Mouse (Mus musculus) heart, postnatal 0 days (tissue): ENCODE data around the gene Gpc5. TPM values are rescaled to one million over a fixed set of nuclear protein-coding genes. Genes with fewer than 3 reads are reported as not detected.

Experiments
- ATAC-seq: fragments of 200-750 bp; cut with Nextera tagmentation; 2 replicates; pipeline ENCODE4 v1.8.0; 2017; ENCODE audit warnings: low read depth, moderate number of reproducible peaks, moderate library complexity; ENCODE audit not compliant: insufficient read depth
- DNase-seq: peaks from one replicate; pipeline ENCODE4 v3.0.0-alpha.2; 2016; ENCODE audit warnings: low spot score
- H3K27ac ChIP-seq: fragments of 300-500 bp; sonication (generic); 2 replicates; pipeline ENCODE4 v1.5.1; 2014; ENCODE audit warnings: low read depth, mild to moderate bottlenecking
- H3K27me3 ChIP-seq: fragments of 300-500 bp; sonication (generic); 2 replicates; pipeline ENCODE4 v1.6.1; 2014; ENCODE audit warnings: low read length, mixed read lengths; ENCODE audit not compliant: control insufficient read depth, insufficient read depth
- H3K36me3 ChIP-seq: fragments of 300-500 bp; sonication (generic); replicated peaks from 2 replicates; pipeline ENCODE4 v1.6.1; 2014; ENCODE audit warnings: low read length, mixed read lengths; ENCODE audit not compliant: control insufficient read depth, insufficient read depth
- H3K4me1 ChIP-seq: fragments of 300-500 bp; sonication (generic); 2 replicates; pipeline ENCODE4 v1.6.1; 2014; ENCODE audit warnings: antibody characterized with exemption; ENCODE audit not compliant: control insufficient read depth, insufficient read depth
- H3K4me2 ChIP-seq: fragments of 300-500 bp; sonication (generic); 2 replicates; pipeline ENCODE4 v1.6.1; 2014; ENCODE audit warnings: low read depth, mild to moderate bottlenecking, low read length, moderate library complexity
- H3K4me3 ChIP-seq: fragments of 300-500 bp; sonication (generic); 2 replicates; pipeline ENCODE4 v1.5.1; 2014; ENCODE audit warnings: low read depth, low read length
- H3K9ac ChIP-seq: fragments of 300-500 bp; sonication (generic); replicated peaks from 2 replicates; pipeline ENCODE4 v1.6.1; 2014; ENCODE audit warnings: low read depth, low read length, mixed read lengths
- H3K9me3 ChIP-seq: fragments of 300-500 bp; sonication (generic); replicated peaks from 2 replicates; pipeline ENCODE4 v1.6.1; 2016; ENCODE audit warnings: low read length; ENCODE audit not compliant: control insufficient read depth
- CTCF ChIP-seq: IDR thresholded peaks from 2 replicates; pipeline ENCODE4 v1.5.1; 2016; ENCODE audit warnings: antibody characterized with exemption, control low read depth, low read depth
- EP300 ChIP-seq: IDR thresholded peaks from 2 replicates; pipeline ENCODE4 v1.6.1; 2016; ENCODE audit warnings: antibody characterized with exemption, low read depth
- WGBS: fragments of 180-500 bp; shearing (Covaris S2); extraction: QIAGEN DNeasy Blood & Tissue Kit; methylation state at CpG from one replicate; pipeline ENCODE4 v1.1.7; 2014; 5-methylcytosine and 5-hydroxymethylcytosine counted together
- polyA plus RNA-seq: library from polyadenylated mRNA; unstranded; fragments of >200 nt; fragmentation: Nextera tagmentation; extraction: Ambion mirVana; gene quantifications from 2 replicates; pipeline ENCODE4 v1.2.1, GENCODE M21; 2015
- total RNA-seq: library from RNA; depleted of rRNA; stranded (reverse); fragments of >200 nt; gene quantifications from 2 replicates; pipeline ENCODE4 v1.2.3, GENCODE M21; 2014; ENCODE audit warnings: low replicate concordance

The Gpc5 gene
- total and polyA plus RNA-seq, 2 experiments from 2014 or later = not detected

DNA sequence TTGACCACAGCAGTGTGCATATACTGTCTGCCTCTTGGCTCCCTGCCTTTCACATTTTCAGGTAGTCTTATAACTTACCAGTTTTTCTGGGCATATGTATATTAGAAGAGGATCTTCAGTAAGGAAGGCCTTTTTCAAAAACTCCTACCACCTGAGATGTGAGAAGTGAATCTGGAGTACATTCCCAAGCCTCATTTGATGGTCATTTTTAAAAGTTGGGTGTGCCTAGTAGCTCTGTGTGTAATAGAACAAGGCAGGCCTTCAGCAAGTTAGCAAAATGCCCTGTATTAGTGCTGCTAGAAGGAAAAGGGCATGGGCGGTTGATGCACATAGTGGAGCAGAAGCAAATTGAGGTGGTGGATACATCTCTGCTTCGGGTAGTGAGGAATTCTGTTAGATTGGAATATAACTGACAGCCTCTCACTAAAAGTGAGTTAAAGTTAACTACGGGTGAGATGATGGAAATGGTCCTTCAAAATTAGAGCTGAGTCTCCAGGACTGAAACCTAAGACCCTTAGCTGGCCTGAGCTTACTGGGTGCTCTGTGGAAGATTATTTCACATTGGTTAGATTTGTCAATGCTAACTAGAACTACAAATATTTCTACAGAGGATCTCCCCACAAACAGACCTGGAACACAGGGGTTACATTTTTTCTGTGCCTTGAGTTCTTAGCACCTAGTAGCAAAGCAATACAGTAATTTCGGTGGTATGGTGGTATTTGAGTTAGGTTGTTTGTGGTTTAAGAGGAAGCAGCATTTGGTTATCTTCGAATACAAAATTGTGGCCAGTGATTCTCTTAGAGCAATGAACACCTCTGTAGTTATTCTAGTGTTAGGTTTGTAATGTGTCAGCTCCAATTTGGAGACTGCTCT lies 43.8 kb upstream of the Gpc5 start:
- 62% methylated on average over 5 of the region's 5 CpGs for WGBS
- peaks cover 38% of the 10 kb centered on the region for H3K36me3 ChIP-seq

DNA sequence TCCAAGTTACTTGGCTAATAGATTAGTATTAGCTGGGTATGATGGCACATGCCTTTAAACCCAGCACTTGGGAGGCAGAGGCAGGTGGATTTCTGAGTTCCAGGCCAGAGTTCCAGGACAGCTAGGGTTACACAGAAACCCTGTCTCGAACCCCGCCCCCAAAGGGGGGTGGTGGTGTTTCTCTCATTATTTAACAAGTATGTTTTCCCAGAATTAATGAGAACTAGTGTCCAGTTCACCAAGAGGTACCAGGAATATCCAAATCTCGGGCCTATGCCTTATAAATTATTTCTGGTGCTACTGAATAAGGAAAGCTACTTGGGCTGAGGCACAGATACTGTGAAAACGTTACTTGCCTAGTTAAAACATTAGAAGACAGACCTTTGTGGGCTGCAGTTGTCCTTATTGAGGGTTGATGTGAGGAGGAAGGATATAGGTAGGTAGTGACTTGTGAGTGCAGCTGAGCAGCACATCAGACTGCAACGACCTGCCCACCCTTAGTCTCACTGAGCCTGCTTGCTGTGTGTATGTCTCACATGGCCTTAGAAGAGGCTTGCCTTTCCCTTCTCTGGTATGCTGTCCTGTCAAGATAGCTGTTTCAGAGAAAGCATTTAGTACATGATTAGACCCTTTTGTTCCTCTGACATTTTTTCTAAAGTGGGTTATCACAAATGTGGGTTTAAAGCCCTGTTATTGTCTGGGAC lies 43.0 kb upstream of the Gpc5 start:
- DNase-seq (no peak), ATAC-seq (no peak)
- Histone ChIP-seq H3K4me1 (no peaks in the 10 kb centered on the region), H3K4me3 (no peak overlapping the region), H3K9ac (no peak overlapping the region), H3K27ac (no peak overlapping the region), H3K4me2 (no peak overlapping the region), H3K9me3 (no peaks in the 10 kb centered on the region), H3K27me3 (no peaks in the 10 kb centered on the region), H3K36me3 (peaks cover 31% of the 10 kb centered on the region)
- 48% methylated on average over 5 of the region's 5 CpGs for WGBS
- TF ChIP-seq CTCF (no peak), EP300 (no peak)

More for the DNA sequence above, 43.8 kb upstream of the Gpc5 start:
- Histone ChIP-seq H3K9me3 (no peaks in the 10 kb centered on the region), H3K27me3 (no peaks in the 10 kb centered on the region), H3K4me3 (no peak overlapping the region), H3K9ac (no peak overlapping the region), H3K27ac (no peak overlapping the region), H3K4me2 (no peak overlapping the region), H3K4me1 (peaks cover under 1% of the 10 kb centered on the region; the same call in 1 of the 2 replicates)
- no peak for DNase-seq
- no peak for TF ChIP-seq CTCF
- TF ChIP-seq EP300 = no peak
- ATAC-seq = no peak

DNA sequence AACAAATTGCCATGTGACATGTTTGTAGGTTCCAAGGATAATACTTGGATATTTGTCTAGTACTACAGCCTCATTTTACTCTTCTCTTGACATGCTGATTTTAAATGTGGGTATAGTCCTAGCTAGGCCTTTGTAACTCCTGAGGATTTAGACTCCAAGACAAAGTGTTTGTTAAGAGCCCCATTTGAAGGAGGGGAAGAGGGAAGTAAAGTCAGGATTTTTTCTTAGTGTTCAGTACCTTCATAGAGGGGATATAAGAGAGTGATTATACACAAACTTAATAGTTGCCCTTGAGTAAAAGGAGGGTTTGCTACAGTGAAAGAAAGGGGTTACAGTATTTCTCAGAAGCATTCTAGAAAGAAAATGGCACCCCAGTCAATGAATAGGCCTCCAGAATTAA lies 42.2 kb upstream of the Gpc5 start:
- peaks cover 23% of the 10 kb centered on the region for H3K36me3 ChIP-seq
- ATAC-seq (no peak), DNase-seq (no peak)
- no peaks in the 10 kb centered on the region for H3K9me3 ChIP-seq
- no peak overlapping the region for H3K4me3 ChIP-seq
- no peaks in the 10 kb centered on the region for H3K27me3 ChIP-seq
- TF ChIP-seq EP300 = no peak
- no peak for TF ChIP-seq CTCF
- no peak overlapping the region for H3K9ac ChIP-seq
- no peak overlapping the region for H3K27ac ChIP-seq
- H3K4me1 ChIP-seq = no peaks in the 10 kb centered on the region
- no peak overlapping the region for H3K4me2 ChIP-seq

DNA sequence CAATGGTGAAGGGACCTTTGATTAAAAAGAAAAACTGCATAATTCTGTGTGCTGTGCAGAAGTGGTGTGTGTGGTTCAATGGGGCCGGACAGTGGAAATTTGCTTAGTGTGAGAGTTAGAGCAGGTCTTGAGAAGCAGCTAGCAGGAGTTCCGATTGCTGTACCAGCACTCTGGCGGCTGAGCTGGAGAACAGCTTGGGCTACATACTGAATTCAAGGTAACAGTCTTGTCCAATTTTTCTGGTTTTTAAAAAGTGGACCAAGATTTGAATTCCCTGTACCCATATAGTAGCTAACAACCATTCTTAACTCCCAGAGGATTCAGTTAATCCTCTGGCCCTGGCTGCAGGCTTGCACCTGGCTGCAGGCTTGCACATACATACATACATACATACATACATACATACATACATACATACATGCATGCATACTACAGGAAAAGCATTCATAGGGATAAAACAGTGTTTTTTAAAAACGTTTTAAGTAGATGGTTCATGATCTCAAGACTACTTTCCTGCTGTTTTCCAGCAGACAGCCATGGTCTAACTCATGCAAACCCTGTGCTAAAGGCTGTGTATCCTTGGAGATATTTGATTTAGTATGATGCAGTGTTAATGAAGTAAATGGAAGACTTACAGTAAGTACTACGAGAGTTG lies 40.8 kb upstream of the Gpc5 start:
- WGBS = 80% methylated on average over 5 of the region's 5 CpGs

DNA sequence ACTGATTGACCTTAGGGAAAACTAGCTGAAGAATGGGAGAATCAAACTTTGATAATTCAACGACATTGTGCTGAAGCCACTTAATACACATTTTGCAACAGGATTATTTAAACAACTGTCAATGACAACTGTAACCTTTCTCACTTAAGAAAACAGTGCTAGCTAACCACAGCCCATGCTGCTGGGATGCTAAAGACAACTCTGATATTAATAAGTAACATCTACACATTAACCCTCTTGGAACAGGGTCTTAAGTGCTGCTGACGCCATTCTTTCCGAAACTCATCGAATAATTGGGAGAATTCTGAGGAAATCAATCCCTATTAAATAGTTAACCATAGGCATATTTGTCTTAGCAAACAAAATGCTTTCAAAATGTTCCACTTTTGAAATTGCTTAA lies 39.6 kb upstream of the Gpc5 start:
- Histone ChIP-seq H3K9ac (no peak overlapping the region), H3K27me3 (no peaks in the 10 kb centered on the region)
- WGBS = 86% methylated on average over 4 of the region's 4 CpGs

More for the DNA sequence above, 40.8 kb upstream of the Gpc5 start:
- Histone ChIP-seq H3K4me2 (no peak overlapping the region), H3K9me3 (no peaks in the 10 kb centered on the region), H3K4me3 (no peak overlapping the region), H3K4me1 (no peaks in the 10 kb centered on the region), H3K27ac (no peak overlapping the region), H3K36me3 (peaks cover 14% of the 10 kb centered on the region), H3K9ac (no peak overlapping the region), H3K27me3 (no peaks in the 10 kb centered on the region)
- TF ChIP-seq EP300 = no peak
- TF ChIP-seq CTCF = no peak
- ATAC-seq (no peak), DNase-seq (no peak)

More for the DNA sequence above, 39.6 kb upstream of the Gpc5 start:
- Histone ChIP-seq H3K9me3 (no peaks in the 10 kb centered on the region), H3K36me3 (peaks cover 5% of the 10 kb centered on the region; the same call in 1 of the 2 replicates), H3K4me2 (no peak overlapping the region), H3K4me1 (no peaks in the 10 kb centered on the region), H3K4me3 (no peak overlapping the region), H3K27ac (no peak overlapping the region)
- DNase-seq (no peak), ATAC-seq (no peak)
- no peak for TF ChIP-seq EP300
- TF ChIP-seq CTCF = no peak
